Mouse (Mus musculus) lung, adult 2 months (tissue): ENCODE results near the gene Rpl36al. TPM values are rescaled to one million over a fixed set of nuclear protein-coding genes. Genes with fewer than 3 reads are reported as not detected.
"Not testable (repeated sequence)": the region's sequence is repeated elsewhere in the genome, so short reads cannot be mapped to it uniquely, and the experiment has no call there.

Experiments
- DNase-seq: peaks from one replicate; pipeline ENCODE4 v3.0.0; 2022
- H3K4me1 ChIP-seq: fragments of 200-500 bp; 2 replicates; pipeline ENCODE4 v1.6.1; 2011; ENCODE audit warnings: low read length; ENCODE audit not compliant: control insufficient read depth, insufficient read depth
- H3K4me3 ChIP-seq: fragments of 200-500 bp; replicated peaks from 2 replicates; pipeline ENCODE3; 2011; ENCODE audit warnings: low read depth, mild to moderate bottlenecking, control low read depth, low read length; ENCODE audit errors: extremely low read depth
- CTCF ChIP-seq: fragments of 200-500 bp; IDR thresholded peaks from 2 replicates; pipeline ENCODE4 v1.5.1; 2011; ENCODE audit warnings: mild to moderate bottlenecking, low read length, control low read depth; ENCODE audit not compliant: insufficient read depth
- POLR2A ChIP-seq: fragments of 200-500 bp; IDR thresholded peaks from 2 replicates; pipeline ENCODE4 v1.6.1; 2011; ENCODE audit warnings: low read depth, mild to moderate bottlenecking, control low read depth, low read length, borderline replicate concordance; ENCODE audit errors: extremely low read depth
- WGBS: fragments of 180-500 bp; shearing (Covaris S2); methylation state at CpG from one replicate; pipeline ENCODE4 v1.1.7; 2018; 5-methylcytosine and 5-hydroxymethylcytosine counted together
- polyA plus RNA-seq: library from polyadenylated mRNA; depleted of rRNA; stranded (reverse); fragments of >200 nt; gene quantifications from 2 replicates; pipeline ENCODE4 v1.2.3, GENCODE M21; 2012

Gene Rpl36al
- polyA plus RNA-seq, 1 experiment = 107 TPM

DNA sequence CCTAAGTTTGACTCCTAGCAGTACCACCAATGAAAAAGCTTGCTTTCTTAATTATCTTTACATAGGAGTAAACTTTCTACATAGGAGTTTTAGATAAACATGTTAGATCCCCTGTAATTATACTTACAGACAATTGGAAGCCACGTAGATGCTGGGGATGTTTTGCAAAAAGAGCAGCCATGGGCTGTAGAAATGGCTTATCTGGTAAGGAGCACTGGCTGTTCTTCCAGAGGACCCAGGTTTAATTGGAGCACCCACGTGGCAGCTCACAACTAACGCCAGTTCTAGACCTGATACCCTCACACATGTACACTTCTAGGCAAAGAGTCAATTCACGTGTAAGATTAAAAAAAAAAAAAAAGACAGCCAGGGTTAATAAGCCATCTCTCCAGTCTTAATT lies 2.1 kb downstream of the Rpl36al start:
- no peak overlapping the region for H3K4me3 ChIP-seq
- no peak for DNase-seq
- peaks cover 8% of the 10 kb centered on the region for H3K4me1 ChIP-seq
- TF ChIP-seq CTCF = no peak
- no peak for TF ChIP-seq POLR2A
- 92% methylated on average over 4 of the region's 4 CpGs for WGBS

DNA sequence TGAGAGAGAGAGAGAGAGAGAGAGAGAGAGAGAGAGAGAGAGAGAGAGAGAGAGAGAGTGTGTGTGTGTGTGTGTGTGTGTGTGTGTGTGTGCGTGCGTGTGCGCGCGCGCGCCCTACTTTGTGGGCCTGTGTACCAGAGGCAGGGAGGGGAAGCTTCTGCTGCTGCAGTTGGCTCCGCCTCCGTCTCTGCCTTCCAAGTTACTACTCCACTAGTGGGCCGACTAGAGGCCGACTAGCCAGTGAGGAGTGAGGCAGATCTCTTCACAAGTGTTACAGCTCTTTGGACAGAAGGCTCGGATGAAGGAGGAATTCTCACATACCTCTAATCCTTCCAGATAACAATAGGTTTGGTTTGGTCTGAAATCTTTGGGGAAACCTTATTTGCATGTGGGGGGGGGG lies 4.5 kb downstream of the Rpl36al start:
- DNase-seq = no peak
- 53% methylated on average over 11 of the region's 12 CpGs for WGBS
- Histone ChIP-seq H3K4me3 (no peak overlapping the region), H3K4me1 (no peaks in the 10 kb centered on the region)
- TF ChIP-seq POLR2A (no peak), CTCF (no peak)

DNA sequence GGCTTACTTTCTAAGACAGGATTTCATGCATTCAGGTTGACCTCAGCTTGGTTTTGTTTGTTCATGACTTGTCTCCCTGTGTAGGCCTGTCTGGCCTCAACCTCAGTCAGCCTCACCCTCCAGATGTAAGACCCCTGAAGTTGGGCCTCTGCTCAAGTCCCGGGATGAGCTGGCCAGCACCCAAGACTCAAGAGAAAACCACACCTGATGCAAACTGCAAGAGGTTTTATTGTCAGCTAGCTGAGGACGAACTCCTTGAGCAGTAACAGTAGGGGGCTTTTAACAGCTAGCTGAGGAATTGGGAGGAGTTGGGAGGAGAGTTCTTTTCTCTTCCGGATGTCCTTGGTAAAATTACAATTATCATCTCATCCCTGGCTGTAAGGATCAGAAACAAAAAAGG lies 6.4 kb downstream of the Rpl36al start:
- no peak for DNase-seq
- no peaks in the 10 kb centered on the region for H3K4me1 ChIP-seq
- 86% methylated on average over 3 of the region's 3 CpGs for WGBS
- H3K4me3 ChIP-seq = no peak overlapping the region
- no peak for TF ChIP-seq POLR2A
- no peak for TF ChIP-seq CTCF

DNA sequence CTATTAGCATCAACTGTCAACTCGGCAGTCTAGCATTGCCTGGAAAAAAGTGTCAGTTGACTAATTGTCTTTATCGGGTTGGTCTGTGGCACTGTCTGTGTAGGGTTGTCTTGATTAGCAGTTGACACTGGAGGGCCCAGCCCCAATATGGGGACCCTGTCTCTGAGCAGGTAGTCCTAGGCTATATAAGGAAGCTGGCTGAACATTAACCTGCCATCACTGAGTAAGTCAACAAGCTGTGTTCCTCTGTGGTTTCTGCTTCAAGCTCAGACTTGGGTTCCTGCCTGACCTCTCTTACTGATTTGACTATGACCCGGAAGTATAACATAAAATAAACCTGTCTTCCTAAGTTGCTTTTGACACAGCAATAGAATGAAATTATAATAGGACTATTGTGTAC lies 7.9 kb downstream of the Rpl36al start:
- Histone ChIP-seq H3K4me1 (no peaks in the 10 kb centered on the region), H3K4me3 (no peak overlapping the region)
- WGBS = 88% methylated on average over 3 of the region's 3 CpGs
- TF ChIP-seq CTCF (no peak), POLR2A (no peak)
- DNase-seq = no peak

DNA sequence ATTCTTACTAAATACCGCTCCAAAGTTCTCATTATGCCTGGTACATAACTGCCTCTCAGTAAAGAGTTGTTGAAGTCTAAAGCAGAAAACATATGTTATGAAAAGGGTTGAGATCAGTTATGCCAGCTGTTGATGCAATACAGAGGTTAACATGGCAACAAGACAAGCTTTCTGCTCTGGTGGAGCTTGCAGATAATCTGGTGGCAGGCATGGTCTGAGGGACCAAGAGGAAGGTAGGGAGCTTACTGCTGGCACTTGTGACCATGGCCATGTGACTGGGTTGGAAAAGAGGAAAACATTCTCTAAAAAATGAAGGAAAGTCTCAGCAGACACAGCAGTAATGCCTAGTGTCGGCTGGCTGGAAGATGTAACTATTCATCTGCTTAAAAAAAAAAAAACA lies 12.6 kb downstream of the Rpl36al start:
- no peak overlapping the region for H3K4me3 ChIP-seq

DNA sequence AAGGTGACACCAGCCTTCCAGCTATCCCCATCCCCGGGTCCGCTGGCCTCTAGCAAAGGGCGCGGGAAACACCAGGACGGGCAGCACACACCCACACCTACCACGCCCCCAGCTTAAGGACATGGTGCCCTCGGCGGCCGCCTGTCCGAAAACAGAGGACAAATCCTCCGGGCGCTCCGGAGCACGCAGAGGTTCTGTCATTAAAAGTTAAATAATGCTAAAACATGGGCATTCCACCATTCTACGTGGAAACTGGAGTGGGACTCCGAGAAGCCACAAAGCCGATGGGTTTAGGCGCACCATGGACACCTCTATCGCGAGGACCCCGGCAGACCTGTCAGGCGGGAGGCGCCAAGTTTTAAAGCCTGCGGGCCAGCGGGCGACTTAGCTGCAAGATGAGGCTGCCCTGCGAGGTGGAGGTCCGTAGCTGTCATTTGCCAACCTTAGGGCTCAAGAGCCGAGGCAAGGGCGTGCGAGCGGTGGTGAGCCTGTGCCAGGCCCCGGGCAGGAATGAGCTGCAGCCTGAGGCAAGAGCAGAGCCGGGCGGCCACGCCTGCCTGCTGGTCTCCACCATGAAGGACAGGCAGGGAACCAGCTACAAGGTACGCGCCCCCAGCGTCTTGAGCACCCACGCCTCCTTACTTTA lies 15.3 kb downstream of the Rpl36al start, which contains the start of gene Lrr1:
TSS of gene Lrr1 (plus strand) at position 354 of the 646 bp plus-strand sequence.
- under 1% methylated on average over 40 of the region's 40 CpGs for WGBS
- H3K4me1 ChIP-seq = peaks cover 2% of the 10 kb centered on the region; the same call in 1 of the 2 replicates
- peak; percentile 93 for DNase-seq

More for the DNA sequence above, 12.6 kb downstream of the Rpl36al start:
- TF ChIP-seq POLR2A (no peak), CTCF (no peak)
- peaks cover 2% of the 10 kb centered on the region; the same call in 1 of the 2 replicates for H3K4me1 ChIP-seq
- DNase-seq = no peak
- WGBS = 93% methylated on average over 2 of the region's 2 CpGs

DNA sequence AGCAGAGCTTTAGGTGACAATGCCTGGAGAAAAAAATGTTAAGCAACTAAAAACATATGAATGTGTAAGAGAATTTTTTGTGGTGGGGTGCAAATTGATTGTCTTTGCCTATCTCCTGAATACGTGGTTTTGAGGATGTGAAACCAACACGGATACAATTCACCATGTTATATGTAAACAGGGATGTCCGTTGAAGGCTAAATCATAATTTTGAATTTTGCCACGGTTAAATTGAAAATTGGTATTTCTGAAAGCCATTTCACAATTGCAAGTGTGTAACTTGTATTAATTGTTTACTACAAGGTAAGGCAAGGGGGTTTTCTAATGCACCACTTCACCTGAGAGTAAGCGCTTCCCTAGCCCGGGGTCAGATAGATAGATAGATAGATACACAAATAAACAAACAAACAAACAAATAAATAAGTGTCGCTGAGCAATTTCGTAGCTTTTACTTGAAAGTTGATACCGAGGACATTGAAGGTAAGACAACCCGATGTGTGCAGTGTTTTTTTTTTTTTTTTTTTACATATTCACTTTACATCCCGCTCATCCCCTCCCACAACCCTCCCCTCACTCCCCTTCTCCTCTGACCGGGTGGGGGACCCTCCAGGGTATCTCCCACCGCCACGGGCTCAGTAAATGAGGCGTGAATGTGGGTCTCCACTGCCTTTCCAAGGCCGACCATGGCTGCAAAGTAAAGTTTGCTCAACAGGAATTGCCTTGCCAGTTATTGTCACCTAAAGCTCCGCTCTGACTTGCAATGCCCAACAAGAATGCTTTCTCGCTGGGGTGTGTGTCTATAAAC lies 16.0 kb downstream of the Rpl36al start:
- peak overlapping the region; percentile 73 for H3K4me3 ChIP-seq
- H3K4me1 ChIP-seq = peaks cover 2% of the 10 kb centered on the region; the same call in 1 of the 2 replicates
- 5% methylated on average over 18 of the region's 18 CpGs for WGBS
- TF ChIP-seq CTCF = no peak
- no peak for TF ChIP-seq POLR2A
- DNase-seq = no peak

More for the DNA sequence above, 15.3 kb downstream of the Rpl36al start, which contains the start of gene Lrr1:
- H3K4me3 ChIP-seq = peak within 1 kb of the TSS; percentile 73
- TF ChIP-seq CTCF (no peak), POLR2A (no peak)

DNA sequence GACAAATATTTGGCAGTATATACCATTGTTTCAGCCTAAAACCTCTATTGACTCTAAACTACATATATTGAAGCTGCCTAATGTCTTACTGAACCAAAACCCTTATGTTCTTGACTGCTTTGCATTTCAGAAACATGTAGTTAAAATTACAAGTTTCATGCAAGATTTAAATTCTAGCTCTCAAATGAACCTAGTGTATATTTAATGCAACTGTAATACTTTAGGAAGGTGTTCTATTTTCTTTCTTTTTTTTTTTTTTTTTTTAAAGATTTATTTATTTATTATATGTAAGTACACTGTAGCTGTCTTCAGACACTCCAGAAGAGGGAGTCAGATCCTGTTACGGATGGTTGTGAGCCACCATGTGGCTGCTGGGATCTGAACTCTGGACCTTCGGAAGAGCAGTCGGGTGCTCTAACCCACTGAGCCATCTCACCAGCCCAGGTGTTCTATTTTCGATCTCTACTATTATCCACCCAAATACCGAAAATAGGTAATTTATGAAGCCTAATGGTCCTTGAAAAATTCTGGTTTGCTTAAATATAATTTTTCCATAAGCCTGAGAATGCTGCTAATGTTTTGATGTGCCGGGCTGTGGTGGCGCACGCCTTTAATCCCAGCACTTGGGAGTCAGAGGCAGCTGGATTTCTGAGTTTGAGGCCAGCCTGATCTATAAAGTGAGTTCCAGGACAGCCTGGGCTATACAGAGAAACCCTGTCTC lies 16.9 kb downstream of the Rpl36al start:
- H3K4me3 ChIP-seq, H3K4me1 ChIP-seq, DNase-seq: not testable (repeated sequence)
- 77% methylated on average over 8 of the region's 8 CpGs for WGBS

DNA sequence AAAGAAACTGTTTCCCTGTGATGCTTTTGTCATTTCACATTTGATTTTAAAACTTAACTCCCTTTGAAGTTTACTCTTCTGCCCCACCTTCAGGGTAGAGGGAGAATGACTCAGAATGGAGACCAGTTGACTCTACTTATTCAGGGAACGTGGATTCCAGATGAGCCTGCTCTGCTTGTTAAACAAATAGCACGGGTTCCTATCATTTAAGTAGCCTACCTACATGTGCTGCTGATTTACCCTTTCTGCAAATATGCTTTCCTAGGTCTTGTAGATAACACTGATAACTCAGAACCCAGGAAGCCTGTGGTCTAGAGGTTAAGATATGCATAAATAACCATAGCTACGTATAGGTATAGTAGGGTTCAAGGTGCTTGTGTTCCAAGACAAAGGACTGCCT lies 19.0 kb downstream of the Rpl36al start:
- Histone ChIP-seq H3K4me1 (peaks cover 2% of the 10 kb centered on the region; the same call in 1 of the 2 replicates), H3K4me3 (no peak overlapping the region)
- DNase-seq = no peak
- WGBS = 53% methylated on average over 3 of the region's 3 CpGs
- no peak for TF ChIP-seq CTCF
- no peak for TF ChIP-seq POLR2A

DNA sequence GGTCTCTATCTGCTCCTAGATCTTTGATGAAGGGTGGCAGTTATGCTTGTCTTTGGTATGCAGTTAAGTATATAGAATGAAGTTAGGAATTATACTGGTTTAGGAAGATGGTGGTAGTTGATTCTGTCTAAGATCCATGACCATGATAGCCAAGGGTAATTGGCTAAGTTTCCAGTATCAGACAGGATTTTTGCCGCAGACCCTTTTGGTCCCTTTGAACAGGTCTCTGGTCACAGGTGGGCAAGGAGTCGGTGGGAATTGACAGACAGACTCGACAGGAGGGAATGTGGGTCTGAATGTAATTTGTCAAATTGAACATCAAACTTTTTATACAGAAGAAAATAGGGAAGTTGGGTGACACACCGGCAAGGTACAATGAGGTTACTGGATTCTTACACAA lies 20.3 kb downstream of the Rpl36al start:
- DNase-seq, H3K4me1 ChIP-seq, H3K4me3 ChIP-seq: not testable (repeated sequence)
- WGBS = 76% methylated on average over 4 of the region's 4 CpGs

DNA sequence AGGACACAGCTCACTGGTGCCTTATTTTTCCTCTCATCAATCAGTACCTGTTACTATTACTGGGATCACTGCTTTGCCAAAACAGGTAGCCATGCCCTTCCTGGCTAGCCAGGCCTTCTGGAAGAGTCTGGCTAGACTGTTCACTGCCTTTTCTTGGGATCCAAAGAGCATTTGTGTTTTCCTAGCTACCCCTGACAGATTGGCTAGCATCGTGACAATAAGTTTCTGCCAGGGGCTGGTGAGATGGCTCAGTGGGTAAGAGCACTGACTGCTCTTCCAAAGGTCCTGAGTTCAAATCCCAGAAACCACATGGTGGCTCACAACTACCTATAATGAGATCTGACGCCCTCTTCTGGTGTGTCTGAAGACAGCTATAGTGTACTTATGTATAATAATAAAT lies 23.2 kb downstream of the Rpl36al start:
- DNase-seq, H3K4me1 ChIP-seq, H3K4me3 ChIP-seq: not testable (repeated sequence)
- WGBS = 69% methylated on average over 2 of the region's 2 CpGs
